9 mouse cellular contexts compared by ENCODE assay signal in the genomic region with DNA sequence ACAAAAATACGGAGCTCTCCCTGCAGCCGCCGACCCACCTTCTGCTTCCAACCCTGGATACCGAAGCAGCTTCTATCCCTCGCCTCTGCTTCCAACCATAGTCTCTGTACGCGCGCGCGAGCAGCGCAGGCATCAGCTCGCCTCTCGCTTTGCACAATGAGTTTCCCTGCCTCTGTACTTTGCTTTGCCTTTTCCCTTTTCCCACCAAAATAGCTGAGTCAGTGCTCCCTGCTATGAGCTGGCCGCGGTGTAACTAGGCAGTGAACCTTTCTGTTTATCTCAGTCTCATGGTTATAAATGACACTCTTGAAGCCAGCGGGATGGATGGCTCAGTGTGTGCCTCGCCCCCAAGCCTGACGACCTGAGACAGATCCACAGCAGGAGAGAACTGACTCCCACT.
DNase-seq lines count a peak whose midpoint lies in the region; ATAC-seq and TF ChIP-seq lines count a peak whose summit lies in the region.
"Had no signal": no experiment of that assay in that cellular context is flagged by ENCODE, and none has a peak within 500 bp of the region (broad histone marks: within the 10 kb centered on the region; RNA-seq: fewer than 3 reads in every experiment).

No protein-coding gene starts in this region.

- intact Hi-C loops in gastrocnemius, postnatal 14 days (cut with DNase I; ENCODE audit: low total_unique reads) = no loop called here

- no peak overlapping the region for H3K9ac ChIP-seq in heart, embryonic 15.5 days
- no peak overlapping the region for H3K9ac ChIP-seq in intestine, embryonic 15.5 days
- H3K9ac ChIP-seq in midbrain, postnatal 0 days (replicated peaks; ENCODE audit: low read length, poor library complexity, severe bottlenecking) = no peak overlapping the region
- no peak overlapping the region for H3K9ac ChIP-seq in liver, embryonic 11.5 days (ENCODE audit: low read depth, low read length)

- peaks cover 16% of the 10 kb centered on the region for H3K4me1 ChIP-seq in heart, embryonic 15.5 days (replicated peaks)
- H3K4me1 ChIP-seq in intestine, embryonic 15.5 days (replicated peaks) = peaks cover 14% of the 10 kb centered on the region
- peaks cover 3% of the 10 kb centered on the region; the same call in 1 of the 2 replicates for H3K4me1 ChIP-seq in midbrain, postnatal 0 days (ENCODE audit: insufficient read depth, low read length)
- H3K4me1 ChIP-seq in liver, embryonic 11.5 days (replicated peaks; ENCODE audit: control insufficient read depth, insufficient read depth, low read length) = no peaks in the 10 kb centered on the region; the same call in 1 of the 2 replicates

- H3K36me3 ChIP-seq in heart, embryonic 15.5 days = no peaks in the 10 kb centered on the region
- H3K36me3 ChIP-seq in intestine, embryonic 15.5 days = no peaks in the 10 kb centered on the region
- no peaks in the 10 kb centered on the region for H3K36me3 ChIP-seq in midbrain, postnatal 0 days (ENCODE audit: insufficient read depth, low read length)
- no peaks in the 10 kb centered on the region for H3K36me3 ChIP-seq in liver, embryonic 11.5 days (ENCODE audit: control insufficient read depth, insufficient read depth, low read length)

- no peaks in the 10 kb centered on the region for H3K9me3 ChIP-seq in heart, embryonic 15.5 days (replicated peaks)
- H3K9me3 ChIP-seq in intestine, embryonic 15.5 days = no peaks in the 10 kb centered on the region
- no peaks in the 10 kb centered on the region for H3K9me3 ChIP-seq in midbrain, postnatal 0 days (ENCODE audit: low read length)
- no peaks in the 10 kb centered on the region for H3K9me3 ChIP-seq in liver, embryonic 11.5 days (ENCODE audit: control insufficient read depth, low read length)

- peak overlapping the region; percentile 29; the same call in 1 of the 2 replicates for H3K4me2 ChIP-seq in heart, embryonic 15.5 days
- peak overlapping the region; percentile 10; the same call in 1 of the 2 replicates for H3K4me2 ChIP-seq in intestine, embryonic 15.5 days (replicated peaks)
- peak overlapping the region; percentile 30 for H3K4me2 ChIP-seq in midbrain, postnatal 0 days (ENCODE audit: low read depth, low read length, poor library complexity, severe bottlenecking)
- no peak overlapping the region for H3K4me2 ChIP-seq in liver, embryonic 11.5 days

- peaks cover 97% of the 10 kb centered on the region for H3K27me3 ChIP-seq in heart, embryonic 15.5 days
- peaks cover 91% of the 10 kb centered on the region for H3K27me3 ChIP-seq in intestine, embryonic 15.5 days (replicated peaks)
- peaks cover 71% of the 10 kb centered on the region for H3K27me3 ChIP-seq in midbrain, postnatal 0 days (ENCODE audit: insufficient read depth, low read length)
- peaks cover 96% of the 10 kb centered on the region for H3K27me3 ChIP-seq in liver, embryonic 11.5 days (replicated peaks; ENCODE audit: control insufficient read depth, insufficient read depth, low read length)

- H3K27ac ChIP-seq in heart, embryonic 15.5 days = no peak overlapping the region
- H3K27ac ChIP-seq in intestine, embryonic 15.5 days = no peak overlapping the region
- no peak overlapping the region for H3K27ac ChIP-seq in midbrain, postnatal 0 days (ENCODE audit: low read depth, low read length)
- no peak overlapping the region for H3K27ac ChIP-seq in liver, embryonic 11.5 days (ENCODE audit: low read depth, low read length)

- 0 out of 2 replicates have a peak overlapping the region, but pooled peaks have one; percentile 12 for H3K4me3 ChIP-seq in heart, embryonic 15.5 days
- H3K4me3 ChIP-seq in intestine, embryonic 15.5 days (replicated peaks) = no peak overlapping the region
- 0 out of 2 replicates have a peak overlapping the region, but pooled peaks have one; percentile 9 for H3K4me3 ChIP-seq in midbrain, postnatal 0 days (ENCODE audit: low read depth, low read length)
- H3K4me3 ChIP-seq in liver, embryonic 11.5 days (ENCODE audit: low read depth, low read length) = no peak overlapping the region

- TF ChIP-seq CTCF in midbrain, postnatal 0 days (IDR thresholded peaks at IDR 0.05) = no peak

- no peak for DNase-seq in heart, adult 9 months (ENCODE audit: low spot score in 2 of 2)
- peak; percentile 46 for DNase-seq in embryo, embryonic 9.5 days (ENCODE audit: extremely low spot score)
- DNase-seq in midbrain, postnatal 0 days (ENCODE audit: low spot score) = peak; percentile 22
- DNase-seq in gastrocnemius, postnatal 14 days = no peak
- no peak for DNase-seq in liver, embryonic 11.5 days (ENCODE audit: low spot score)
- no peak for DNase-seq in left cerebral cortex, adult 9 months (ENCODE audit: low spot score in 2 of 2)

- WGBS in heart, embryonic 15.5 days = 4% methylated on average over 18 of the region's 18 CpGs
- WGBS in intestine, embryonic 15.5 days = 2% methylated on average over 18 of the region's 18 CpGs
- WGBS in midbrain, postnatal 0 days = under 1% methylated on average over 18 of the region's 18 CpGs
- 3% methylated on average over 18 of the region's 18 CpGs for WGBS in liver, embryonic 11.5 days

- ATAC-seq in heart, embryonic 15.5 days (replicated peaks; ENCODE audit: insufficient number of reproducible peaks, insufficient read depth, low FRiP score, low read depth) = no peak
- peak; percentile 64 for ATAC-seq in intestine, embryonic 15.5 days
- ATAC-seq in midbrain, postnatal 0 days (ENCODE audit: low FRiP score) = no peak
- no peak for ATAC-seq in liver, embryonic 11.5 days (replicated peaks; ENCODE audit: low FRiP score)
- ATAC-seq: CD4-positive, CD25-positive, alpha-beta regulatory T cell, adult 4 months had no signal

Comparison
In these comparisons a context has a peak if more than half of its experiments do, and no peak if none do; other contexts are left out.
1. H3K4me3 ChIP-seq: peak in heart, embryonic 15.5 days (single experiment) and midbrain, postnatal 0 days (single experiment); none in intestine, embryonic 15.5 days (single experiment) and liver, embryonic 11.5 days (single experiment).
2. DNase-seq: peak in embryo, embryonic 9.5 days (single experiment) and midbrain, postnatal 0 days (single experiment); none in heart, adult 9 months (0 of 2), gastrocnemius, postnatal 14 days (single experiment), liver, embryonic 11.5 days (single experiment) and left cerebral cortex, adult 9 months (0 of 2).